Mouse (Mus musculus) midbrain, embryonic 11.5 days (tissue): ENCODE data around the gene Cul4a. TPM values are rescaled to one million over a fixed set of nuclear protein-coding genes. Genes with fewer than 3 reads are reported as not detected.
"Not testable (repeated sequence)": the region's sequence is repeated elsewhere in the genome, so short reads cannot be mapped to it uniquely, and the experiment has no call there.

ENCODE experiments used
- ATAC-seq: fragments of 200-750 bp; cut with Nextera tagmentation; 2 replicates; pipeline ENCODE4 v1.8.0; 2017; ENCODE audit warnings: moderate TSS enrichment, moderate library complexity; ENCODE audit not compliant: low FRiP score
- DNase-seq: peaks from one replicate; pipeline ENCODE4 v3.0.0; 2015; ENCODE audit warnings: low spot score; ENCODE audit errors: missing footprints
- H3K27ac ChIP-seq: fragments of 300-500 bp; sonication (generic); 2 replicates; pipeline ENCODE4 v1.5.1; 2014; ENCODE audit warnings: low read depth, low read length
- H3K27me3 ChIP-seq: fragments of 300-500 bp; sonication (generic); 2 replicates; pipeline ENCODE4 v1.6.1; 2014; ENCODE audit warnings: mild to moderate bottlenecking, low read length, moderate library complexity, mixed read lengths; ENCODE audit not compliant: control insufficient read depth, insufficient read depth
- H3K36me3 ChIP-seq: fragments of 300-500 bp; sonication (generic); 2 replicates; pipeline ENCODE4 v1.6.1; 2014; ENCODE audit warnings: mild to moderate bottlenecking, low read length, moderate library complexity, mixed read lengths; ENCODE audit not compliant: control insufficient read depth, insufficient read depth
- H3K4me1 ChIP-seq: fragments of 300-500 bp; sonication (generic); 2 replicates; pipeline ENCODE4 v1.6.1; 2014; ENCODE audit warnings: low read length; ENCODE audit not compliant: control insufficient read depth, insufficient read depth
- H3K4me2 ChIP-seq: fragments of 300-500 bp; sonication (generic); 2 replicates; pipeline ENCODE4 v1.6.1; 2014; ENCODE audit warnings: mild to moderate bottlenecking, moderate library complexity
- H3K4me3 ChIP-seq: fragments of 300-500 bp; sonication (generic); 2 replicates; pipeline ENCODE4 v1.5.1; 2014; ENCODE audit warnings: low read depth, low read length
- H3K9ac ChIP-seq: fragments of 300-500 bp; sonication (generic); 2 replicates; pipeline ENCODE4 v1.6.1; 2014; ENCODE audit warnings: low read length
- H3K9me3 ChIP-seq: fragments of 300-500 bp; sonication (generic); 2 replicates; pipeline ENCODE4 v1.6.1; 2016; ENCODE audit warnings: low read length; ENCODE audit not compliant: control insufficient read depth
- WGBS: fragments of 180-500 bp; shearing (Covaris S2); extraction: QIAGEN DNeasy Blood & Tissue Kit; methylation state at CpG from one replicate; pipeline ENCODE4 v1.1.7; 2014; 5-methylcytosine and 5-hydroxymethylcytosine counted together
- polyA plus RNA-seq: library from polyadenylated mRNA; unstranded; fragments of >200 nt; fragmentation: Nextera tagmentation; extraction: Ambion mirVana; gene quantifications from 2 replicates; pipeline ENCODE4 v1.2.1, GENCODE M21; 2014

The Cul4a gene
- 89.7 and 90.1 TPM in 2 replicates for polyA plus RNA-seq

DNA sequence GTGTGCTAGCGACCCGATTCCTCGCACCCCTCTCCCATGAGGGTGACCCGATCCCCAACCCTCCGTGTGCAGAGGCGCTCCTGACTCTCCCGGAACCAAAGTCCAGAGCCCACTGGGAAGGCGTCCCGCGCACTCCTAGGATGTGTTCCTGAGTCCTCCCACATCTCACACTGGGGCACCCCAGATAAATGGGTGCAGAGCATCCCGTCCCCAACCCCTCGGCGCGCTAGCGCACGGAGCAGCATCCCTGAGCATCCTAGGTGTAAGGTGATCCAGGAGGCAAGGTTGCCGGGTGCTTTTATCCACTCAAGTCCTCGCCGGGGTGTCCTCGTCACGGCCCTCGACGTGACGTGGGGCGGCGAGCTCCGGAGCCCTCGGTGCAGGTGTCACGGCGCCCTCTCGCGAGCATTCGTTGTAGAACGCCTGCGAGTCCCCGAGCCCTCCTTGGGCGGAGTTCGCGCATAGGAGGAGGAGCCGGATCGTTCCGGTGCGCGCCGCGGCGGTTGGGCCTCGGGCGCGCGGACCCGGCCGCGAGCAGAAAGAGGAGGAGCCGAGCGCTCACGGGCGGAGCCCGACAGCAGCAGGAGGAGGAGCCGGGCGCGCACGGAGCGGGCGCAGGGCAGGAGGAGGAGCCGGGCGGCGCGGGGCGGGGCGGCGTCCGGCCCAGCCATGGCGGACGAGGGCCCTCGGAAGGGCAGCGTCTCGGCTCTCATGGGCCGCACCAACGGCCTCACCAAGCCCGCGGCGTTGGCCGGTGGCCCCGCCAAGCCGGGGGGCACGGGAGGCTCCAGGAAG lies at the start of gene Cul4a, which contains the start of gene Pcid2:
Cul4a (plus strand) TSS at position 535 of the 795 bp plus-strand sequence.
Pcid2 (minus strand) TSS at position 373 of the 795 bp plus-strand sequence.
- Histone ChIP-seq H3K4me1 (peaks cover 14% of the 10 kb centered on the region), H3K36me3 (no peaks in the 10 kb centered on the region), H3K27ac (peak within 1 kb of the TSS; percentile 56), H3K27me3 (no peaks in the 10 kb centered on the region), H3K9me3 (no peaks in the 10 kb centered on the region), H3K4me2 (peak within 1 kb of the TSS; percentile 67), H3K4me3 (peak within 1 kb of the TSS; percentile 96), H3K9ac (peak within 1 kb of the TSS; percentile 94)
- ATAC-seq, result peak; percentile 97
- DNase-seq, result peak; percentile 99
- WGBS, result under 1% methylated on average over 78 of the region's 87 CpGs

- no peak overlapping the region for H3K4me2 ChIP-seq
- no peak for ATAC-seq
- no peak overlapping the region for H3K9ac ChIP-seq
- H3K9me3 ChIP-seq, result no peaks in the 10 kb centered on the region
- H3K36me3 ChIP-seq, result no peaks in the 10 kb centered on the region
- H3K4me1 ChIP-seq, result no peaks in the 10 kb centered on the region
- H3K4me3 ChIP-seq, result no peak overlapping the region
- H3K27me3 ChIP-seq, result no peaks in the 10 kb centered on the region
- DNase-seq, result no peak
- H3K27ac ChIP-seq, result no peak overlapping the region
- 90% methylated on average over 4 of the region's 4 CpGs for WGBS
These were observed 48.1 kb upstream of the Cul4a start for GRCm38 (mm10) chr8:13057351-13057750.

DNA sequence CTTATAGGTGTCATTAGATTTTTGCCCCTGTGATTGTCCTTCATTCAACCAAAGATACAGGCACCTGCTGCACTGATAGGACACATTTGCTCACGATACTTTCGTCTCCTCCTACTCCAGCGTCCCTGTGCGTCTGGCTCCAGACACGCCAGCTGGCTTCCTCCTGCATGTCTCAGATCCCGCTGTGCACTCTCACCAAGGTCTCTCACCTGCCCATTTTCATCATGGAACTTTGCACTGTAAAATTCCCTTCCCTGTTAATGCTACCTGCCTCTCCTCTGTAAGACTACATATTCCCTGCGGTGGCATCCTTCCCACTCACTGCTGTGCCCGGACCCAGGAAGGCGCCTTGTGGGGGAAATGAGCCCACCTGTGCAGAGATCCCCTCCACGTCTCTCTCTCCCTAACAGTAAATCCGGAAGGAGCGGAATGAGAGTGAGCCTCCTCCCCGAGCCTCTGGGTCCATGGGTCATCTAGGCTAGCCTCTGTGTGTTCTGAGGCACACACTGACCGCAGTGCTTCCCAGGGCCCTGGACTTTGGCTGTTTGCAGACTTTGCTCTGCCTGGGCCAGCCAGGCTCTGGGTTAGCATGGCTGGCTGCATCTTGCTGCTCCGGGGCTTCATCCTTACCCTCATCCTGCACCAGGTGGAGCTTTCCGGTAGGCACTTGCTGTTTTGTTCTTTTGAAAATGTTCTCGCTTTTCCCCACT lies 44.8 kb upstream of the Cul4a start, which contains the start of gene Proz:
Proz (plus strand) TSS at position 474 of the 710 bp plus-strand sequence.
- no peak within 1 kb of the TSS for H3K27ac ChIP-seq
- no peak for DNase-seq
- 76% methylated on average over 17 of the region's 17 CpGs for WGBS
- no peaks in the 10 kb centered on the region for H3K36me3 ChIP-seq
- no peaks in the 10 kb centered on the region for H3K9me3 ChIP-seq
- no peaks in the 10 kb centered on the region for H3K4me1 ChIP-seq
- H3K9ac ChIP-seq, result no peak within 1 kb of the TSS
- no peaks in the 10 kb centered on the region for H3K27me3 ChIP-seq
- no peak within 1 kb of the TSS for H3K4me2 ChIP-seq
- ATAC-seq, result no peak
- H3K4me3 ChIP-seq, result no peak within 1 kb of the TSS

- Histone ChIP-seq H3K4me1 (no peaks in the 10 kb centered on the region), H3K36me3 (no peaks in the 10 kb centered on the region), H3K9ac (no peak overlapping the region), H3K4me2 (no peak overlapping the region), H3K27me3 (no peaks in the 10 kb centered on the region), H3K9me3 (no peaks in the 10 kb centered on the region), H3K27ac (no peak overlapping the region), H3K4me3 (no peak overlapping the region)
- no peak for ATAC-seq
- WGBS, result 81% methylated on average over 16 of the region's 16 CpGs
- no peak for DNase-seq
These were observed 42.3 kb upstream of the Cul4a start for GRCm38 (mm10) chr8:13063112-13063511.

DNA sequence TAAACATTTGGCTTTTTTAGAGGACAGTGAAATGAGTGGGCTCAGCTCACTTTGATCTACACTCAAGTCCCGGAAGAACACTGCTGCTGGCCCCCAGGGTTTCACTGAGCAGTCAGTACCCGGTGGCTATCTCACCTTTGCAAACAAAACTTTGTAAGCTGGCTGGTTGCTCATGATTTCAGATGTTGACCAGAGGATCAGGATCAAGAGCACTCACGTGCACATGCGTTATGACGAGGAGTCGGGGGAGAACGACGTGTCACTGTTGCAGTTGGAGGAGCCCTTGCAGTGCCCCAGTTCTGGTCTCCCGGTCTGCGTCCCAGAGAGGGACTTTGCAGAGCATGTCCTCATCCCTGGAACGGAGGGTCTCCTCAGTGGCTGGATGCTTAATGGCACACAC lies 32.2 kb upstream of the Cul4a start:
- WGBS, result 93% methylated on average over 11 of the region's 11 CpGs
- no peaks in the 10 kb centered on the region for H3K27me3 ChIP-seq

GRCm38 (mm10) chr8:13075044-13075443 lies 30.4 kb upstream of the Cul4a start:
- WGBS, result 92% methylated on average over 8 of the region's 8 CpGs
- no peaks in the 10 kb centered on the region for H3K9me3 ChIP-seq
- DNase-seq (no peak), ATAC-seq (no peak)
- H3K27me3 ChIP-seq, result no peaks in the 10 kb centered on the region
- no peaks in the 10 kb centered on the region for H3K4me1 ChIP-seq
- no peak overlapping the region for H3K9ac ChIP-seq
- H3K27ac ChIP-seq, result no peak overlapping the region
- no peak overlapping the region for H3K4me2 ChIP-seq
- H3K4me3 ChIP-seq, result no peak overlapping the region
- peaks cover 24% of the 10 kb centered on the region for H3K36me3 ChIP-seq

More for the DNA sequence above, 32.2 kb upstream of the Cul4a start:
- no peak overlapping the region for H3K4me3 ChIP-seq
- no peak overlapping the region for H3K9ac ChIP-seq
- no peak overlapping the region for H3K4me2 ChIP-seq
- no peaks in the 10 kb centered on the region for H3K9me3 ChIP-seq
- H3K27ac ChIP-seq, result no peak overlapping the region
- ATAC-seq, result no peak
- peaks cover 14% of the 10 kb centered on the region for H3K36me3 ChIP-seq
- H3K4me1 ChIP-seq, result no peaks in the 10 kb centered on the region
- DNase-seq, result no peak

DNA sequence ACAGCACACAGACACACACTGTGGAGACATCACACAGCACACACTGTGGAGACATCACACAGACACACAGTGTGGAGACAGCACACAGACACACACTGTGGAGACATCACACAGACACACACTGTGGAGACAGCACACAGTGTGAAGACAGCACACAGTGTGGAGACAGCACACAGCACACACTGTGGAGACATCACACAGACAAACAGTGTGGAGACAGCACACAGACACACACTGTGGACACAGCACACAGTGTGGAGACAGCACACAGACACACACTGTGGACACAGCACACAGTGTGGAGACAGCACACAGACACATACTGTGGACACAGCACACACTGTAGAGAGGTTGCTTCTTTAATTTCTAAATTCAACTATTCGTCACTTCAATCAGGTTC lies 29.8 kb upstream of the Cul4a start:
- DNase-seq, ATAC-seq, H3K4me1 ChIP-seq, H3K4me2 ChIP-seq, H3K9me3 ChIP-seq, H3K9ac ChIP-seq, H3K27ac ChIP-seq, H3K4me3 ChIP-seq, H3K27me3 ChIP-seq: not testable (repeated sequence)
- H3K36me3 ChIP-seq, result peaks cover 28% of the 10 kb centered on the region
- 91% methylated on average over 1 of the region's 1 CpGs for WGBS

DNA sequence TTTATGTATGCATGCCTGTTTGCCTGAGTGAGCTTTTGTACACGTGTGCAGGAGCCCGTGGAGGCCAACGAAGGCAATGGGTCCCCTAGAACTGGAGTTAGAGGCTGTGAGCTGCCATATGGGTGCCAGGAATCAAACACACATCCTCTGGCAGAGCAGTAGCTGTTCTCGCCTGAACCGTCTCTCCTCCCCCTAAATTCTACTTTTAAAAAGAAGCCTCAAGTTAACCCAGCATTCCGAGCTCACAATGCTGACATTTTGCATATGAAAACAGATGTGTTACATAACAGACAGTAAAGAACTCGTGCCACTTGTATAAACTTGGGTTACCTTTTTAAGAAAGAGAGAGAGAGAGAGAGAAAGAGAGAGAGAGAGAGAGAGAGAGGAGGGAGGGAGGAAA lies 27.9 kb upstream of the Cul4a start:
- Histone ChIP-seq H3K4me2 (no peak overlapping the region), H3K9me3 (no peaks in the 10 kb centered on the region), H3K27ac (no peak overlapping the region), H3K4me3 (no peak overlapping the region), H3K4me1 (no peaks in the 10 kb centered on the region), H3K27me3 (no peaks in the 10 kb centered on the region), H3K9ac (no peak overlapping the region), H3K36me3 (peaks cover 35% of the 10 kb centered on the region)
- ATAC-seq (no peak), DNase-seq (no peak)
- 89% methylated on average over 7 of the region's 7 CpGs for WGBS

GRCm38 (mm10) chr8:13104691-13105086 lies 732 bp upstream of the Cul4a start:
- H3K9ac ChIP-seq, result peak overlapping the region; percentile 94
- peak; percentile 97 for DNase-seq
- no peaks in the 10 kb centered on the region for H3K9me3 ChIP-seq
- H3K27ac ChIP-seq, result peak overlapping the region; percentile 10
- peak; percentile 65 for ATAC-seq
- under 1% methylated on average over 45 of the region's 45 CpGs for WGBS
- no peaks in the 10 kb centered on the region for H3K36me3 ChIP-seq
- peak overlapping the region; percentile 96 for H3K4me3 ChIP-seq
- H3K27me3 ChIP-seq, result no peaks in the 10 kb centered on the region
- peaks cover 14% of the 10 kb centered on the region for H3K4me1 ChIP-seq
- H3K4me2 ChIP-seq, result peak overlapping the region; percentile 67
